ENCODE assay signal across 12 mouse cellular contexts in the genomic region with DNA sequence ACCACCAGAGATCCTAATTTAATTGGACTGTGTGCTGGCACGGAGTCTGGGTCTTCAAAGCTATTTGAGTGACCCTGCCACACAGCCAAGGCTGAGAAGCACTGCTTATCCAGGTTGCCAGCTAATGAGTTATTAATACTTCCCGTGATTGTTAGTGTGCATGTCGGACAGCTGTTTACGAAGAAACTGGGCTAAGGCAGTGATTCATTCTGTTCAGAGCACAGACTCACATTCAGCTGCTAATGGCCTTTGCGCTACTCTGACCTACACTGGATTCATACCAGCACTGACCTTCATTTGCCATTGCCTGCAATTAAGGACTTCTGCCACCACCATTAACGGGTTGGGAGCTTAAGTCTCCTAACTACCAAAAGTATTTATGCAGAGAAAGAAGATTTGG.
DNase-seq lines count a peak whose midpoint lies in the region; ATAC-seq and TF ChIP-seq lines count a peak whose summit lies in the region.
"Had no signal": no experiment of that assay in that cellular context is flagged by ENCODE, and none has a peak within 500 bp of the region (broad histone marks: within the 10 kb centered on the region; RNA-seq: fewer than 3 reads in every experiment).

No protein-coding gene starts in this region.

- no peaks in the 10 kb centered on the region for H3K27me3 ChIP-seq in midbrain, embryonic 15.5 days (replicated peaks)
- no peaks in the 10 kb centered on the region for H3K27me3 ChIP-seq in midbrain, embryonic 13.5 days
- no peaks in the 10 kb centered on the region for H3K27me3 ChIP-seq in hindbrain, embryonic 12.5 days
- H3K27me3 ChIP-seq in intestine, postnatal 0 days (replicated peaks; ENCODE audit: control insufficient read depth, insufficient read depth, low read length) = no peaks in the 10 kb centered on the region
- H3K27me3 ChIP-seq: liver, embryonic 12.5 days; Patski had no signal

- no peaks in the 10 kb centered on the region for H3K36me3 ChIP-seq in midbrain, embryonic 15.5 days (replicated peaks)
- H3K36me3 ChIP-seq in midbrain, embryonic 13.5 days = no peaks in the 10 kb centered on the region
- H3K36me3 ChIP-seq in hindbrain, embryonic 12.5 days = no peaks in the 10 kb centered on the region
- no peaks in the 10 kb centered on the region for H3K36me3 ChIP-seq in intestine, postnatal 0 days (ENCODE audit: control insufficient read depth, insufficient read depth)
- H3K36me3 ChIP-seq: liver, embryonic 12.5 days had no signal

- 75% methylated on average over 6 of the region's 6 CpGs for WGBS in midbrain, embryonic 15.5 days
- WGBS in midbrain, embryonic 13.5 days = 81% methylated on average over 6 of the region's 6 CpGs
- 87% methylated on average over 6 of the region's 6 CpGs for WGBS in hindbrain, embryonic 12.5 days
- 59% methylated on average over 6 of the region's 6 CpGs for whole genome bisulfite sequencing in intestine, postnatal 0 days

- no peaks in the 10 kb centered on the region for H3K4me1 ChIP-seq in midbrain, embryonic 15.5 days
- H3K4me1 ChIP-seq in midbrain, embryonic 13.5 days (replicated peaks) = no peaks in the 10 kb centered on the region
- no peaks in the 10 kb centered on the region for H3K4me1 ChIP-seq in hindbrain, embryonic 12.5 days
- H3K4me1 ChIP-seq in intestine, postnatal 0 days (replicated peaks; ENCODE audit: control insufficient read depth, insufficient read depth, low read length) = no peaks in the 10 kb centered on the region
- H3K4me1 ChIP-seq: liver, embryonic 12.5 days had no signal

- H3K9ac ChIP-seq in midbrain, embryonic 15.5 days = no peak overlapping the region
- no peak overlapping the region for H3K9ac ChIP-seq in midbrain, embryonic 13.5 days (replicated peaks)
- H3K9ac ChIP-seq in hindbrain, embryonic 12.5 days = no peak overlapping the region
- no peak overlapping the region for H3K9ac ChIP-seq in intestine, postnatal 0 days (ENCODE audit: low read depth, low read length)
- H3K9ac ChIP-seq: liver, embryonic 12.5 days had no signal

- DNase-seq in frontal cortex, postnatal 25 days (ENCODE audit: low spot score in 2 of 2) = no peak
- DNase-seq in adrenal gland, postnatal 10 days = peak; percentile 4
- peak; percentile 3 for DNase-seq in lung, postnatal 36 days
- DNase-seq: heart, adult 2 months; kidney, adult 2 months had no signal

- no peak overlapping the region for H3K27ac ChIP-seq in midbrain, embryonic 15.5 days
- no peak overlapping the region for H3K27ac ChIP-seq in midbrain, embryonic 13.5 days
- H3K27ac ChIP-seq in hindbrain, embryonic 12.5 days = no peak overlapping the region
- no peak overlapping the region for H3K27ac ChIP-seq in intestine, postnatal 0 days (ENCODE audit: low read depth, low read length)
- H3K27ac ChIP-seq: heart, adult 2 months; liver, embryonic 12.5 days had no signal

- no peak for TF ChIP-seq CTCF in intestine, postnatal 0 days (IDR thresholded peaks at IDR 0.05; ENCODE audit: low read depth)

- H3K4me3 ChIP-seq in midbrain, embryonic 15.5 days = no peak overlapping the region
- H3K4me3 ChIP-seq in midbrain, embryonic 13.5 days (replicated peaks) = no peak overlapping the region
- H3K4me3 ChIP-seq in hindbrain, embryonic 12.5 days = no peak overlapping the region
- H3K4me3 ChIP-seq in intestine, postnatal 0 days (ENCODE audit: low read depth, low read length) = no peak overlapping the region
- H3K4me3 ChIP-seq: heart, adult 2 months; liver, embryonic 12.5 days had no signal

- no peak overlapping the region for H3K4me2 ChIP-seq in midbrain, embryonic 15.5 days
- H3K4me2 ChIP-seq in midbrain, embryonic 13.5 days (replicated peaks) = no peak overlapping the region
- H3K4me2 ChIP-seq in hindbrain, embryonic 12.5 days (replicated peaks) = no peak overlapping the region
- no peak overlapping the region for H3K4me2 ChIP-seq in intestine, postnatal 0 days (replicated peaks; ENCODE audit: low read depth)
- H3K4me2 ChIP-seq: liver, embryonic 12.5 days had no signal

- ATAC-seq in frontal cortex, adult (ENCODE audit: low TSS enrichment) = peak; percentile 47; the same call in 1 of the 2 replicates
- ATAC-seq in midbrain, embryonic 15.5 days (replicated peaks) = 0 out of 2 replicates have a peak, but pooled peaks have one; percentile 37
- no peak for ATAC-seq in midbrain, embryonic 13.5 days
- ATAC-seq in hindbrain, embryonic 12.5 days (ENCODE audit: low FRiP score) = no peak
- no peak for ATAC-seq in intestine, postnatal 0 days
- ATAC-seq: liver, embryonic 12.5 days; Patski had no signal

- no peaks in the 10 kb centered on the region for H3K9me3 ChIP-seq in midbrain, embryonic 15.5 days
- no peaks in the 10 kb centered on the region for H3K9me3 ChIP-seq in midbrain, embryonic 13.5 days
- no peaks in the 10 kb centered on the region for H3K9me3 ChIP-seq in hindbrain, embryonic 12.5 days (replicated peaks)
- no peaks in the 10 kb centered on the region for H3K9me3 ChIP-seq in intestine, postnatal 0 days (ENCODE audit: control insufficient read depth)
- H3K9me3 ChIP-seq: liver, embryonic 12.5 days had no signal

Comparison
In these comparisons a context has a peak if more than half of its experiments do, and no peak if none do; other contexts are left out.
1. ATAC-seq: peak in frontal cortex, adult (single experiment) and midbrain, embryonic 15.5 days (single experiment); none in midbrain, embryonic 13.5 days (single experiment), hindbrain, embryonic 12.5 days (single experiment) and intestine, postnatal 0 days (single experiment).
2. DNase-seq: peak in adrenal gland, postnatal 10 days (single experiment) and lung, postnatal 36 days (single experiment); none in frontal cortex, postnatal 25 days (0 of 2).